ENCODE assay signal across 14 mouse cellular contexts in genomic region chr2:18441871-18442270, GRCm38 (mm10). TPM values are rescaled to one million over a fixed set of nuclear protein-coding genes. Genes with fewer than 3 reads are reported as not detected.
DNase-seq lines count a peak whose midpoint lies in the region; ATAC-seq lines count a peak whose summit lies in the region.
"Had no signal": no experiment of that assay in that cellular context is flagged by ENCODE, and none has a peak within 500 bp of the region (broad histone marks: within the 10 kb centered on the region; RNA-seq: fewer than 3 reads in every experiment).

No protein-coding gene starts in this region.

- no peak overlapping the region for H3K4me2 ChIP-seq in embryonic facial prominence, embryonic 14.5 days (ENCODE audit: low read depth, low read length)
- H3K4me2 ChIP-seq: limb, embryonic 15.5 days; stomach, embryonic 15.5 days had no signal

- no peak overlapping the region for H3K9ac ChIP-seq in embryonic facial prominence, embryonic 14.5 days (ENCODE audit: low read depth, low read length)
- H3K9ac ChIP-seq: limb, embryonic 15.5 days; stomach, embryonic 15.5 days had no signal

- DNase-seq in kidney, adult 11 months: peak; percentile 4
- DNase-seq in kidney, postnatal 10 days: no peak
- peak; percentile 57 for DNase-seq in embryo, embryonic 10.5 days (ENCODE audit: low spot score)
- DNase-seq in embryonic facial prominence, embryonic 14.5 days (ENCODE audit: low spot score): peak; percentile 34
- peak; percentile 8 to 39 for DNase-seq in kidney, postnatal 25 days
- no peak for DNase-seq in Muller cell, postnatal 12 days (ENCODE audit: inconsistent ontology term)
- DNase-seq in spleen, postnatal 36 days (ENCODE audit: low spot score in 2 of 2): no peak
- DNase-seq: cerebellum, postnatal 10 days had no signal

- no peaks in the 10 kb centered on the region for H3K9me3 ChIP-seq in embryonic facial prominence, embryonic 14.5 days (ENCODE audit: control insufficient read depth, low read length)
- H3K9me3 ChIP-seq: forebrain, embryonic 10.5 days; limb, embryonic 15.5 days; stomach, embryonic 15.5 days had no signal

- no peak for ATAC-seq in embryonic facial prominence, embryonic 14.5 days (ENCODE audit: low read depth)
- no peak for ATAC-seq in granulocyte monocyte progenitor cell, adult 5-6 weeks (replicated peaks; ENCODE audit: poor library complexity, severe bottlenecking)
- ATAC-seq: midbrain, embryonic 16.5 days had no signal

- no peaks in the 10 kb centered on the region for H3K36me3 ChIP-seq in embryonic facial prominence, embryonic 14.5 days (ENCODE audit: control insufficient read depth, insufficient read depth, low read length)
- H3K36me3 ChIP-seq: forebrain, embryonic 10.5 days; limb, embryonic 15.5 days; stomach, embryonic 15.5 days had no signal

- H3K27me3 ChIP-seq in embryonic facial prominence, embryonic 14.5 days (replicated peaks; ENCODE audit: control insufficient read depth, insufficient read depth, low read length): no peaks in the 10 kb centered on the region
- H3K27me3 ChIP-seq: limb, embryonic 15.5 days; stomach, embryonic 15.5 days had no signal

- 38% methylated on average over 6 of the region's 6 CpGs for WGBS in embryonic facial prominence, embryonic 14.5 days

- no peak overlapping the region for H3K27ac ChIP-seq in embryonic facial prominence, embryonic 14.5 days (replicated peaks; ENCODE audit: low read depth, low read length)
- H3K27ac ChIP-seq: forebrain, embryonic 10.5 days; layer of hippocampus, adult 2 months; limb, embryonic 15.5 days; stomach, embryonic 15.5 days had no signal

- H3K4me3 ChIP-seq in embryonic facial prominence, embryonic 14.5 days (ENCODE audit: low read depth, low read length): no peak overlapping the region
- H3K4me3 ChIP-seq: forebrain, embryonic 10.5 days; layer of hippocampus, adult 2 months; limb, embryonic 15.5 days; stomach, embryonic 15.5 days had no signal

- peaks cover 6% of the 10 kb centered on the region; the same call in 1 of the 2 replicates for H3K4me1 ChIP-seq in embryonic facial prominence, embryonic 14.5 days (ENCODE audit: control insufficient read depth, insufficient read depth, low read length)
- H3K4me1 ChIP-seq: limb, embryonic 15.5 days; stomach, embryonic 15.5 days had no signal

RNA-seq across cellular contexts. Expression of gene Dnajc1, which starts 49.2 kb away (rescaled TPM):
- 35.5 and 35.7 TPM in 2 replicates for polyA plus RNA-seq in embryonic facial prominence, embryonic 14.5 days (2014; fragmentation: Nextera tagmentation; extraction: Ambion mirVana)
- total RNA-seq in granulocyte monocyte progenitor cell, adult 5-6 weeks (2014; fragmentation: Nextera tagmentation): 28.7 and 29.0 TPM in 2 replicates
- 31.9 and 57.2 TPM in 2 replicates for total RNA-seq in granulocyte monocyte progenitor cell, adult 5-6 weeks (2017)

Comparison
In these comparisons a context has a peak if more than half of its experiments do, and no peak if none do; other contexts are left out.
1. DNase-seq: peak in kidney, adult 11 months (single experiment), embryo, embryonic 10.5 days (single experiment), embryonic facial prominence, embryonic 14.5 days (single experiment) and kidney, postnatal 25 days (2 of 2); none in kidney, postnatal 10 days (single experiment), Muller cell, postnatal 12 days (single experiment) and spleen, postnatal 36 days (0 of 2).